Mouse (Mus musculus) embryonic facial prominence, embryonic 14.5 days (tissue): ENCODE measurements around the gene Ccr9. TPM values are rescaled to one million over a fixed set of nuclear protein-coding genes. Genes with fewer than 3 reads are reported as not detected.
"Not testable (repeated sequence)": the region's sequence is repeated elsewhere in the genome, so short reads cannot be mapped to it uniquely, and the experiment has no call there.

ENCODE experiments used
- ATAC-seq: fragments of 200-750 bp; cut with Nextera tagmentation; 2 replicates; pipeline ENCODE4 v1.8.0; 2017; ENCODE audit warnings: low read depth, moderate number of reproducible peaks, moderate TSS enrichment
- DNase-seq: peaks from one replicate; pipeline ENCODE4 v3.0.0-alpha.2; 2015; ENCODE audit warnings: low spot score
- H3K27ac ChIP-seq: fragments of 300-500 bp; sonication (generic); replicated peaks from 2 replicates; pipeline ENCODE4 v1.5.1; 2014; ENCODE audit warnings: low read depth, mild to moderate bottlenecking, low read length, moderate library complexity
- H3K27me3 ChIP-seq: fragments of 300-500 bp; sonication (generic); replicated peaks from 2 replicates; pipeline ENCODE4 v1.6.1; 2014; ENCODE audit warnings: low read length; ENCODE audit not compliant: control insufficient read depth, insufficient read depth
- H3K36me3 ChIP-seq: fragments of 300-500 bp; sonication (generic); 2 replicates; pipeline ENCODE4 v1.6.1; 2014; ENCODE audit warnings: low read length, mixed read lengths; ENCODE audit not compliant: control insufficient read depth, insufficient read depth
- H3K4me1 ChIP-seq: fragments of 300-500 bp; sonication (generic); 2 replicates; pipeline ENCODE4 v1.6.1; 2014; ENCODE audit warnings: antibody characterized with exemption, low read length; ENCODE audit not compliant: control insufficient read depth, insufficient read depth
- H3K4me2 ChIP-seq: fragments of 300-500 bp; sonication (generic); 2 replicates; pipeline ENCODE4 v1.6.1; 2014; ENCODE audit warnings: low read depth, mild to moderate bottlenecking, low read length, moderate library complexity, mixed read lengths
- H3K4me3 ChIP-seq: fragments of 300-500 bp; sonication (generic); 2 replicates; pipeline ENCODE4 v1.5.1; 2014; ENCODE audit warnings: low read depth, mild to moderate bottlenecking, low read length
- H3K9ac ChIP-seq: fragments of 300-500 bp; sonication (generic); 2 replicates; pipeline ENCODE4 v1.6.1; 2014; ENCODE audit warnings: low read depth, mild to moderate bottlenecking, low read length, moderate library complexity, mixed read lengths
- H3K9me3 ChIP-seq: fragments of 300-500 bp; sonication (generic); 2 replicates; pipeline ENCODE4 v1.6.1; 2016; ENCODE audit warnings: low read length; ENCODE audit not compliant: control insufficient read depth
- WGBS: fragments of 180-500 bp; shearing (Covaris S2); extraction: QIAGEN DNeasy Blood & Tissue Kit; methylation state at CpG from one replicate; pipeline ENCODE4 v1.1.7; 2014; 5-methylcytosine and 5-hydroxymethylcytosine counted together
- polyA plus RNA-seq: library from polyadenylated mRNA; unstranded; fragments of >200 nt; fragmentation: Nextera tagmentation; extraction: Ambion mirVana; gene quantifications from 2 replicates; pipeline ENCODE4 v1.2.1, GENCODE M21; 2014

The Ccr9 gene
- polyA plus RNA-seq, 1 experiment from 2014 or later: 0.24 TPM

DNA sequence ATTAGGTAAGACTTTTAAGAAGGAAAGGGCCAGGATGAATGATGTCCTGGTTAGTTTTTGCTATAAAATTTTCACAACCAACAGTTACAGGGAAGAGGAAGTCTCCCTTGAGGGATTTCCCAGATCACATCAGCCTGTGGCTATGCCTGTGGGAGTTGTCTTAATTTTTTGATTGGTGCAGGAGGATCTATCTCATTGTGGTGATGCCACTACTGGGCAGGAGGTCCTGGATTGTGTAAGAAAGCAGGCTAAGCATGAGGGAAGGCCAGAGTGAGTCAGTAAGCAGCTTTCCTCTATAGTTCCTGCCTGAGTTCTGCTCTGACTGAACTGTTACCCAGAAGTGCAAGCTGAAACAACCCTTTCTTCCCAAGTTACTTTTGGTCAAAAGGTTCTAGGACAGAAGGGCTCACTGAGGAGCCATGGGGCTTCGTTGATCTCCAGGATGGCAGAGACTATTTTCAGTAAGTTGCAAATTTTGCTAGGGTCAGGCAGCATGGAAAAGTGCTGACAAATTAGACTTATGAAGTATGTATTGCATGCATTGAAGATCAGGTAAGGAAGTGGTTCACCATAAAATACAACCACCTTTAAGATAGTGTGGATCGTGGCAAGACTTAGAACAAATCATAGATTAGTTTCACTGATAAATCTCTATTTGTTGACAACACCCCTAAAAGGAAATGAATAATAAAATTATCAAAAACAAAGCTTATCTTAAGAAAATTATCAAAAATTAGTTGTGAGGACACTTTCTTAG is 44.7 kb downstream of the Ccr9 start:
- Histone ChIP-seq H3K27me3 (no peaks in the 10 kb centered on the region), H3K36me3 (no peaks in the 10 kb centered on the region), H3K9me3 (no peaks in the 10 kb centered on the region), H3K4me2 (no peak overlapping the region), H3K27ac (no peak overlapping the region), H3K4me3 (no peak overlapping the region), H3K4me1 (no peaks in the 10 kb centered on the region), H3K9ac (no peak overlapping the region)
- DNase-seq: no peak
- WGBS: 74% methylated on average over 2 of the region's 2 CpGs
- ATAC-seq: no peak

DNA sequence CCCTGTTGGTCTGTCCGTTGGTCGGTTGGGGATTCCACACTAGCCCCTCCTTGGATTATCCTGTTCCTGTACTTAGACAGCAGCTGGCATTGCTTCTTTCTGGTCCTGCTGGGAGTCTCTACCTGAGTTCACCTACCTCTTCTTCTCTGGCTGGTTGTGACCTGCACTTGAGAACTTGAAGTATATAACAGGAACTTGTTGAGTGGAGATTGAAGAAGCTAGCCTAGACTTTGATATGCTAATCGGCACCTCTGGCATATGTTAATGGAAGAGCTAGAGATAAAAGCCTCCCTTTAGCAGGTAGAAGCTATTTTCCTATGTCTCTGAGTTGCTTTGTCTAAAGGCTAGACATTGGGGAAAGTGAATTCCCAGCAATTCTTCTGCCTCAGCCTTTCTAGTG is 53.0 kb downstream of the Ccr9 start:
- Histone ChIP-seq H3K4me2 (no peak overlapping the region), H3K9me3 (0 out of 2 replicates have a peak, but pooled peaks cover 4% of the 10 kb centered on the region), H3K4me3 (no peak overlapping the region), H3K9ac (no peak overlapping the region), H3K27me3 (no peaks in the 10 kb centered on the region), H3K36me3 (no peaks in the 10 kb centered on the region), H3K27ac (no peak overlapping the region), H3K4me1 (no peaks in the 10 kb centered on the region)
- ATAC-seq: no peak
- 70% methylated on average over 3 of the region's 3 CpGs for WGBS
- DNase-seq: no peak

DNA sequence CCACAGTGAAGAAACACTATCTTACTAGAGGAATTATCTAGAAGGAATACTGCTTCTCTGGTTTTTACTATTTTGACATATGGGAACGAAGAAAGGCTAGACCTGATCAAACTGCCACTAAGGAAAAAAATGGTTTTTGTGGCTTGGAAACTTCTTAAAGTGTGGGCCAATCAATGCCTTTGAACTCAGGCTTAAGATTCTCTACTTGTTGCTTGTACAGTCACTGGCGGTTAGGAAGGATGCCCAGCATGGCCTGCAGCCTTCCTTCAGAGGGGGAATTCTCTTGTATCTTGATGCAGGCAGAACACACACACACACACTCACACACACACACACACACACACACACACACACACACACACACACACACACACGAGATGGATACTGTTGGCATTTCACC is 55.9 kb downstream of the Ccr9 start:
- DNase-seq (no peak), ATAC-seq (no peak)
- Histone ChIP-seq H3K9ac (no peak overlapping the region), H3K27ac (no peak overlapping the region), H3K4me2 (no peak overlapping the region), H3K36me3 (no peaks in the 10 kb centered on the region), H3K4me3 (no peak overlapping the region), H3K4me1 (no peaks in the 10 kb centered on the region), H3K9me3 (0 out of 2 replicates have a peak, but pooled peaks cover 4% of the 10 kb centered on the region), H3K27me3 (no peaks in the 10 kb centered on the region)
- 74% methylated on average over 2 of the region's 3 CpGs for WGBS

- H3K9me3 ChIP-seq: no peaks in the 10 kb centered on the region
- no peaks in the 10 kb centered on the region for H3K4me1 ChIP-seq
- H3K4me3 ChIP-seq: no peak overlapping the region
- DNase-seq: no peak
- no peaks in the 10 kb centered on the region for H3K36me3 ChIP-seq
- no peak overlapping the region for H3K4me2 ChIP-seq
- no peak overlapping the region for H3K9ac ChIP-seq
- no peak overlapping the region for H3K27ac ChIP-seq
- no peaks in the 10 kb centered on the region for H3K27me3 ChIP-seq
- ATAC-seq: no peak
- 85% methylated on average over 4 of the region's 4 CpGs for WGBS
Measured at GRCm38 (mm10) chr9:123740799-123741198, 62.6 kb downstream of the Ccr9 start.

GRCm38 (mm10) chr9:123749687-123750086 is 71.4 kb downstream of the Ccr9 start:
- not testable (repeated sequence) for H3K4me1 ChIP-seq, H3K27me3 ChIP-seq, H3K27ac ChIP-seq, H3K9ac ChIP-seq, ATAC-seq, H3K9me3 ChIP-seq, H3K4me3 ChIP-seq, H3K4me2 ChIP-seq, H3K36me3 ChIP-seq, DNase-seq
- 93% methylated on average over 7 of the region's 8 CpGs for WGBS

GRCm38 (mm10) chr9:123754333-123754732 is 76.1 kb downstream of the Ccr9 start:
- Histone ChIP-seq H3K9me3 (no peaks in the 10 kb centered on the region), H3K4me2 (no peak overlapping the region), H3K4me1 (no peaks in the 10 kb centered on the region), H3K27ac (no peak overlapping the region), H3K9ac (no peak overlapping the region), H3K36me3 (no peaks in the 10 kb centered on the region), H3K27me3 (no peaks in the 10 kb centered on the region), H3K4me3 (no peak overlapping the region)
- no peak for ATAC-seq
- DNase-seq: no peak
- 97% methylated on average over 4 of the region's 4 CpGs for WGBS

- Histone ChIP-seq H3K4me1 (no peaks in the 10 kb centered on the region), H3K27me3 (no peaks in the 10 kb centered on the region), H3K4me2 (no peak overlapping the region), H3K9me3 (no peaks in the 10 kb centered on the region), H3K27ac (no peak overlapping the region), H3K9ac (no peak overlapping the region), H3K4me3 (no peak overlapping the region), H3K36me3 (no peaks in the 10 kb centered on the region)
- no peak for DNase-seq
- WGBS: 75% methylated on average over 3 of the region's 3 CpGs
- no peak for ATAC-seq
Measured at GRCm38 (mm10) chr9:123756752-123757151, 78.5 kb downstream of the Ccr9 start.

DNA sequence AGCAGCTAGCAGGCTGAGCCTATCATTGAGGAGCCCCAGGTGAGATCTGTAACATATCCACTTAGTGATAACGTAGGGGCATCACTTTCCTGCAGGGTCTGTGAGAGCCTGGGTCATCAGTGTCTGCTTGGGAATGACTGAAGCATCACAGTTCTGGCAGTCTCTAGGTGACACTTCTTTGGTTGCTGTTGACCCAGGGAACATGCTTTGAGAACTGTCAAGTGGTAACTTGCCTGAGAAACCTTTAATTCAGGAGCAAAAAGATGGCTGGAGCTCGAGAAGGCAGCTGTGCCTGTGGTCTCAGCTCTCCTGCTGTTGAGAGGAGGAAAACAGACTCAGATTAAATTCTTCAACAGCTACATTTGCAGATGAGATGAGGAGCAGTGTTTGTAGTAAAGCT is 79.1 kb downstream of the Ccr9 start:
- no peaks in the 10 kb centered on the region for H3K36me3 ChIP-seq
- H3K9ac ChIP-seq: no peak overlapping the region
- H3K27me3 ChIP-seq: no peaks in the 10 kb centered on the region
- no peak overlapping the region for H3K27ac ChIP-seq
- DNase-seq: no peak
- 48% methylated on average over 2 of the region's 2 CpGs for WGBS
- no peak overlapping the region for H3K4me2 ChIP-seq
- no peaks in the 10 kb centered on the region for H3K4me1 ChIP-seq
- no peak for ATAC-seq
- no peak overlapping the region for H3K4me3 ChIP-seq
- H3K9me3 ChIP-seq: no peaks in the 10 kb centered on the region

DNA sequence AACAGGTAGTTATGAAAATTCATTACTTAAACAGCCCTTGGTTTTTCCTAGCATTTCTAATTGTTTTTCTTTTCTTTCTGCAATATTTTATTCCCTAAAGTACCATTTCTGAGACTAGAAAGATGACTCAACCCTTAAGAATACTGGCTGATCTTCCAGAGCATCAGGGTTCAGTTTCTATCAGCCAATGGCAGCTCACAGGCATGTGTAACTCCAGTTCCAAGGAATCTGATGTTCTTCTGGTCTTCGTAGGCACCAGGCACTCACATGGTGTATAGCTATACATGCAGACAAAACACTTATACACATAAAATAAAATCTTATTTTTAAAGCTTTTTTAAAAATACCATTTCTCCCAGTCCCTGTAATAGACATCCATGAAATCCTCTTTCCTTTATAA is 79.9 kb downstream of the Ccr9 start:
- no peak overlapping the region for H3K4me2 ChIP-seq
- no peaks in the 10 kb centered on the region; the same call in 1 of the 2 replicates for H3K4me1 ChIP-seq
- H3K4me3 ChIP-seq: no peak overlapping the region
- no peak overlapping the region for H3K27ac ChIP-seq
- no peaks in the 10 kb centered on the region for H3K27me3 ChIP-seq
- 72% methylated on average over 1 of the region's 1 CpGs for WGBS
- no peaks in the 10 kb centered on the region for H3K9me3 ChIP-seq
- no peak for DNase-seq
- ATAC-seq: no peak
- H3K9ac ChIP-seq: no peak overlapping the region
- H3K36me3 ChIP-seq: no peaks in the 10 kb centered on the region
